In genomic region chr1:193644506-193644905, GRCm38 (mm10) we compare ENCODE assay signal across 17 mouse cellular contexts.
"Had no signal": no experiment of that assay in that cellular context is flagged by ENCODE, and none has a peak within 500 bp of the region (broad histone marks: within the 10 kb centered on the region; RNA-seq: fewer than 3 reads in every experiment).

No protein-coding gene starts in this region.

- H3K4me3 ChIP-seq: layer of hippocampus, adult 2 months; limb, embryonic 10.5 days; liver, embryonic 13.5 days; megakaryocyte, embryonic 14.5 days; midbrain, embryonic 12.5 days; neural tube, embryonic 13.5 days had no signal

- ATAC-seq: midbrain, embryonic 16.5 days had no signal

- DNase-seq: kidney, adult 18-20 months; kidney, postnatal 10 days; kidney, postnatal 4 days; liver, embryonic 13.5 days; lung, embryonic 14.5 days; lung, postnatal 10 days; lung, postnatal 4 days; retina, postnatal 1 day; right cerebral cortex, postnatal 14 days; thymus, adult 18-20 months; thymus, postnatal 14 days had no signal

- H3K9ac ChIP-seq: liver, embryonic 13.5 days; lung, embryonic 14.5 days; midbrain, embryonic 12.5 days; neural tube, embryonic 13.5 days had no signal

- H3K27ac ChIP-seq: layer of hippocampus, adult 2 months; limb, embryonic 10.5 days; liver, embryonic 13.5 days; midbrain, embryonic 12.5 days; neural tube, embryonic 13.5 days had no signal

- H3K4me1 ChIP-seq: limb, embryonic 10.5 days; liver, embryonic 13.5 days; megakaryocyte, embryonic 14.5 days had no signal

- H3K9me3 ChIP-seq: limb, embryonic 10.5 days; liver, embryonic 13.5 days; midbrain, embryonic 12.5 days; neural tube, embryonic 13.5 days had no signal

- H3K36me3 ChIP-seq: limb, embryonic 10.5 days; liver, embryonic 13.5 days; midbrain, embryonic 12.5 days; neural tube, embryonic 13.5 days had no signal

- H3K27me3 ChIP-seq: liver, embryonic 13.5 days; megakaryocyte, embryonic 14.5 days; midbrain, embryonic 12.5 days; neural tube, embryonic 13.5 days had no signal

- H3K4me2 ChIP-seq: liver, embryonic 13.5 days; lung, embryonic 14.5 days; midbrain, embryonic 12.5 days; neural tube, embryonic 13.5 days had no signal
